Mouse (Mus musculus): Measurements from ENCODE around the gene Mical3. TPM values are rescaled to one million over a fixed set of nuclear protein-coding genes. Genes with fewer than 3 reads are reported as not detected.
"Not testable (repeated sequence)": the region's sequence is repeated elsewhere in the genome, so short reads cannot be mapped to it uniquely, and the experiment has no call there.

Mical3 gene
- polyA plus RNA-seq, 1 experiment from 2014 or later, result 20.9 TPM

GRCm38 (mm10) chr6:120911213-120912007 is 219.4 kb downstream of the Mical3 start:
- H3K4me3 ChIP-seq, result no peak overlapping the region
- no peak overlapping the region for H3K4me2 ChIP-seq
- H3K27me3 ChIP-seq, result peaks cover 11% of the 10 kb centered on the region
- H3K4me1 ChIP-seq, result peaks cover 9% of the 10 kb centered on the region
- 84% methylated on average over 13 of the region's 13 CpGs for WGBS
- no peaks in the 10 kb centered on the region for H3K9me3 ChIP-seq (replicated peaks)
- H3K36me3 ChIP-seq (ENCODE audit: poor library complexity, severe bottlenecking), result no peaks in the 10 kb centered on the region
- no peak overlapping the region for H3K27ac ChIP-seq
- no peak for ATAC-seq
- no peak overlapping the region for H3K9ac ChIP-seq

- Histone ChIP-seq H3K9me3 (replicated peaks) (no peaks in the 10 kb centered on the region), H3K27me3 (no peaks in the 10 kb centered on the region), H3K4me2 (no peak overlapping the region), H3K4me3 (no peak overlapping the region), H3K9ac (no peak overlapping the region), H3K36me3 (ENCODE audit: poor library complexity, severe bottlenecking) (no peaks in the 10 kb centered on the region), H3K4me1 (no peaks in the 10 kb centered on the region), H3K27ac (no peak overlapping the region)
- 84% methylated on average over 3 of the region's 3 CpGs for WGBS
- ATAC-seq, result no peak
Observed at GRCm38 (mm10) chr6:120909501-120909900, 221.3 kb downstream of the Mical3 start.

- WGBS, result 93% methylated on average over 10 of the region's 10 CpGs
- not testable (repeated sequence) for ATAC-seq; H3K4me1 ChIP-seq; H3K27me3 ChIP-seq; H3K9ac ChIP-seq; H3K4me2 ChIP-seq; H3K36me3 ChIP-seq (ENCODE audit: poor library complexity, severe bottlenecking); H3K27ac ChIP-seq; H3K4me3 ChIP-seq; H3K9me3 ChIP-seq (replicated peaks)
Observed at GRCm38 (mm10) chr6:120907876-120908597, 222.8 kb downstream of the Mical3 start.

GRCm38 (mm10) chr6:120906521-120906920 is 224.3 kb downstream of the Mical3 start:
- no peak overlapping the region for H3K4me2 ChIP-seq
- 93% methylated on average over 6 of the region's 6 CpGs for WGBS
- H3K9me3 ChIP-seq (replicated peaks), result no peaks in the 10 kb centered on the region
- no peaks in the 10 kb centered on the region for H3K27me3 ChIP-seq
- H3K9ac ChIP-seq, result no peak overlapping the region
- no peak overlapping the region for H3K27ac ChIP-seq
- no peak overlapping the region for H3K4me3 ChIP-seq
- H3K4me1 ChIP-seq, result no peaks in the 10 kb centered on the region
- no peak for ATAC-seq
- H3K36me3 ChIP-seq (ENCODE audit: poor library complexity, severe bottlenecking), result no peaks in the 10 kb centered on the region

GRCm38 (mm10) chr6:120905111-120905510 is 225.7 kb downstream of the Mical3 start:
- H3K9me3 ChIP-seq (replicated peaks), result no peaks in the 10 kb centered on the region
- H3K36me3 ChIP-seq (ENCODE audit: poor library complexity, severe bottlenecking), result no peaks in the 10 kb centered on the region
- H3K4me1 ChIP-seq, result no peaks in the 10 kb centered on the region
- no peak overlapping the region for H3K9ac ChIP-seq
- H3K4me3 ChIP-seq, result no peak overlapping the region
- WGBS, result 78% methylated on average over 5 of the region's 5 CpGs
- H3K4me2 ChIP-seq, result no peak overlapping the region
- H3K27ac ChIP-seq, result no peak overlapping the region
- no peak for ATAC-seq
- no peaks in the 10 kb centered on the region for H3K27me3 ChIP-seq

GRCm38 (mm10) chr6:120903961-120904360 is 226.8 kb downstream of the Mical3 start:
- no peak overlapping the region for H3K4me3 ChIP-seq
- no peak for ATAC-seq
- no peak overlapping the region for H3K9ac ChIP-seq
- H3K36me3 ChIP-seq (ENCODE audit: poor library complexity, severe bottlenecking), result no peaks in the 10 kb centered on the region
- H3K9me3 ChIP-seq (replicated peaks), result no peaks in the 10 kb centered on the region
- H3K4me1 ChIP-seq, result no peaks in the 10 kb centered on the region
- no peak overlapping the region for H3K4me2 ChIP-seq
- H3K27me3 ChIP-seq, result no peaks in the 10 kb centered on the region
- no peak overlapping the region for H3K27ac ChIP-seq
- 93% methylated on average over 11 of the region's 11 CpGs for WGBS

- Histone ChIP-seq H3K4me2 (no peak overlapping the region), H3K4me1 (no peaks in the 10 kb centered on the region), H3K36me3 (ENCODE audit: poor library complexity, severe bottlenecking) (no peaks in the 10 kb centered on the region), H3K9ac (no peak overlapping the region), H3K27ac (no peak overlapping the region), H3K4me3 (no peak overlapping the region), H3K27me3 (no peaks in the 10 kb centered on the region), H3K9me3 (replicated peaks) (no peaks in the 10 kb centered on the region)
- ATAC-seq, result no peak
- 68% methylated on average over 5 of the region's 5 CpGs for WGBS
Observed at GRCm38 (mm10) chr6:120903450-120903912, 227.3 kb downstream of the Mical3 start.

- H3K4me1 ChIP-seq, result no peaks in the 10 kb centered on the region
- WGBS, result 90% methylated on average over 14 of the region's 14 CpGs
- ATAC-seq, result no peak
- H3K27ac ChIP-seq, result no peak overlapping the region
- no peak overlapping the region for H3K4me3 ChIP-seq
- H3K27me3 ChIP-seq, result no peaks in the 10 kb centered on the region
- H3K9me3 ChIP-seq (replicated peaks), result no peaks in the 10 kb centered on the region
- H3K36me3 ChIP-seq (ENCODE audit: poor library complexity, severe bottlenecking), result no peaks in the 10 kb centered on the region
- H3K9ac ChIP-seq, result no peak overlapping the region
- H3K4me2 ChIP-seq, result no peak overlapping the region
Observed at GRCm38 (mm10) chr6:120901776-120902645, 228.8 kb downstream of the Mical3 start.

GRCm38 (mm10) chr6:120898188-120898833 is 232.5 kb downstream of the Mical3 start:
- H3K4me1 ChIP-seq, result no peaks in the 10 kb centered on the region
- no peak overlapping the region for H3K4me2 ChIP-seq
- H3K27me3 ChIP-seq, result no peaks in the 10 kb centered on the region
- H3K27ac ChIP-seq, result no peak overlapping the region
- 68% methylated on average over 6 of the region's 6 CpGs for WGBS
- H3K9me3 ChIP-seq (replicated peaks), result no peaks in the 10 kb centered on the region
- H3K9ac ChIP-seq, result no peak overlapping the region
- H3K36me3 ChIP-seq (ENCODE audit: poor library complexity, severe bottlenecking), result peaks cover 16% of the 10 kb centered on the region
- ATAC-seq, result peak; percentile 62; the same call in 1 of the 2 replicates
- no peak overlapping the region for H3K4me3 ChIP-seq

- Histone ChIP-seq H3K27me3 (no peaks in the 10 kb centered on the region), H3K36me3 (ENCODE audit: poor library complexity, severe bottlenecking) (peaks cover 40% of the 10 kb centered on the region), H3K9ac (no peak overlapping the region), H3K4me2 (no peak overlapping the region), H3K4me1 (no peaks in the 10 kb centered on the region), H3K4me3 (no peak overlapping the region), H3K9me3 (replicated peaks) (no peaks in the 10 kb centered on the region), H3K27ac (no peak overlapping the region)
- WGBS, result 94% methylated on average over 9 of the region's 9 CpGs
- ATAC-seq, result no peak
Observed at GRCm38 (mm10) chr6:120894524-120894923, 236.3 kb downstream of the Mical3 start.

- Histone ChIP-seq H3K27ac (no peak overlapping the region), H3K4me2 (no peak overlapping the region), H3K9ac (no peak overlapping the region), H3K4me1 (no peaks in the 10 kb centered on the region), H3K27me3 (no peaks in the 10 kb centered on the region), H3K4me3 (no peak overlapping the region), H3K36me3 (ENCODE audit: poor library complexity, severe bottlenecking) (peaks cover 43% of the 10 kb centered on the region), H3K9me3 (replicated peaks) (no peaks in the 10 kb centered on the region)
- no peak for ATAC-seq
- WGBS, result 96% methylated on average over 9 of the region's 9 CpGs
Observed at GRCm38 (mm10) chr6:120894089-120894488, 236.7 kb downstream of the Mical3 start.
